In genomic region chr4:149710510-149710909, GRCm38 (mm10) we compare ENCODE assay signal across 9 mouse cellular contexts. TPM values are rescaled to one million over a fixed set of nuclear protein-coding genes. Genes with fewer than 3 reads are reported as not detected.
DNase-seq lines count a peak whose midpoint lies in the region; ATAC-seq and TF ChIP-seq lines count a peak whose summit lies in the region.
"Had no signal": no experiment of that assay in that cellular context is flagged by ENCODE, and none has a peak within 500 bp of the region (broad histone marks: within the 10 kb centered on the region; RNA-seq: fewer than 3 reads in every experiment).

No protein-coding gene starts in this region.

- WGBS in hindbrain, embryonic 12.5 days: 16% methylated on average over 5 of the region's 5 CpGs
- WGBS in midbrain, embryonic 12.5 days: 24% methylated on average over 5 of the region's 5 CpGs
- 17% methylated on average over 5 of the region's 5 CpGs for WGBS in stomach, postnatal 0 days

- peaks cover 10% of the 10 kb centered on the region for H3K36me3 ChIP-seq in hindbrain, embryonic 12.5 days
- H3K36me3 ChIP-seq in midbrain, embryonic 12.5 days: peaks cover 10% of the 10 kb centered on the region
- H3K36me3 ChIP-seq in stomach, postnatal 0 days (ENCODE audit: control insufficient read depth, insufficient read depth, low read length): 0 out of 2 replicates have a peak, but pooled peaks cover 3% of the 10 kb centered on the region

- no peak for TF ChIP-seq POLR2A in embryonic fibroblast, embryonic 13.5 days (IDR thresholded peaks at IDR 0.05; ENCODE audit: low read depth, low read length)

- peak; percentile 32; the same call in 1 of the 2 replicates for ATAC-seq in hindbrain, embryonic 12.5 days (ENCODE audit: low FRiP score)
- peak; percentile 19; the same call in 1 of the 2 replicates for ATAC-seq in midbrain, embryonic 12.5 days (ENCODE audit: low FRiP score, low read depth)
- ATAC-seq in stomach, postnatal 0 days (ENCODE audit: low FRiP score, low TSS enrichment): peak; percentile 83

- H3K4me2 ChIP-seq in hindbrain, embryonic 12.5 days (replicated peaks): no peak overlapping the region
- no peak overlapping the region for H3K4me2 ChIP-seq in midbrain, embryonic 12.5 days (replicated peaks)
- no peak overlapping the region for H3K4me2 ChIP-seq in stomach, postnatal 0 days (replicated peaks; ENCODE audit: low read depth)

- no peak for TF ChIP-seq EP300 in stomach, postnatal 0 days (optimal IDR thresholded peaks at IDR 0.05)

- DNase-seq in left cerebral cortex, adult 2 months (ENCODE audit: extremely low spot score in 1 of 2, low spot score in 2 of 2): no peak
- no peak for DNase-seq in left cerebral cortex, adult 8-10 months (ENCODE audit: low spot score in 2 of 2)
- DNase-seq in T-cell, adult 2 months (ENCODE audit: low spot score): peak; percentile 89
- DNase-seq in left cerebral cortex, postnatal 14 days (ENCODE audit: low spot score in 2 of 2): peak; percentile 68 to 79
- peak; percentile 49 for DNase-seq in stomach, postnatal 0 days (ENCODE audit: low spot score)

- no peak overlapping the region for H3K9ac ChIP-seq in hindbrain, embryonic 12.5 days
- H3K9ac ChIP-seq in midbrain, embryonic 12.5 days (replicated peaks): no peak overlapping the region
- H3K9ac ChIP-seq in stomach, postnatal 0 days (ENCODE audit: low read length): no peak overlapping the region

- peak; percentile 74 for TF ChIP-seq CTCF in left cerebral cortex, adult 2 months (IDR thresholded peaks at IDR 0.05)
- peak; percentile 60; the same call in 1 of the 2 replicates for TF ChIP-seq CTCF in embryonic fibroblast, embryonic 13.5 days (IDR thresholded peaks at IDR 0.05; ENCODE audit: borderline replicate concordance, insufficient read depth, low read length)
- peak; percentile 88 for TF ChIP-seq CTCF in stomach, postnatal 0 days (IDR thresholded peaks at IDR 0.05; ENCODE audit: low read depth)

- H3K4me1 ChIP-seq in embryonic fibroblast, embryonic 13.5 days (ENCODE audit: control insufficient read depth, insufficient read depth, low read length): no peaks in the 10 kb centered on the region
- peaks cover 7% of the 10 kb centered on the region for H3K4me1 ChIP-seq in hindbrain, embryonic 12.5 days
- H3K4me1 ChIP-seq in midbrain, embryonic 12.5 days: peaks cover 7% of the 10 kb centered on the region; the same call in 1 of the 2 replicates
- H3K4me1 ChIP-seq in stomach, postnatal 0 days (replicated peaks; ENCODE audit: control insufficient read depth, insufficient read depth): no peaks in the 10 kb centered on the region

- intact Hi-C loops in left cerebral cortex, adult 2 months (cut with DNase I): loop anchor here (1.0 to 10.0 kb wide), 3 partner anchors 60 to 566 kb away; no protein-coding TSS in a partner anchor
- intact Hi-C loops in left cerebral cortex, postnatal 14 days (cut with DNase I): loop anchor here (5.0 kb wide), 1 partner anchor 58 kb away; no protein-coding TSS in a partner anchor

- H3K27ac ChIP-seq in left cerebral cortex, adult 2 months: no peak overlapping the region
- H3K27ac ChIP-seq in embryonic fibroblast, embryonic 13.5 days (ENCODE audit: insufficient read depth, low read length): no peak overlapping the region
- H3K27ac ChIP-seq in hindbrain, embryonic 12.5 days: no peak overlapping the region
- H3K27ac ChIP-seq in midbrain, embryonic 12.5 days (replicated peaks): no peak overlapping the region
- no peak overlapping the region for H3K27ac ChIP-seq in stomach, postnatal 0 days (replicated peaks)

- H3K27me3 ChIP-seq in hindbrain, embryonic 12.5 days: no peaks in the 10 kb centered on the region
- H3K27me3 ChIP-seq in midbrain, embryonic 12.5 days: no peaks in the 10 kb centered on the region
- no peaks in the 10 kb centered on the region for H3K27me3 ChIP-seq in stomach, postnatal 0 days (ENCODE audit: control insufficient read depth, insufficient read depth, low read length)

- no peaks in the 10 kb centered on the region for H3K9me3 ChIP-seq in hindbrain, embryonic 12.5 days (replicated peaks)
- H3K9me3 ChIP-seq in midbrain, embryonic 12.5 days: no peaks in the 10 kb centered on the region
- H3K9me3 ChIP-seq in stomach, postnatal 0 days (ENCODE audit: control insufficient read depth, low read length): no peaks in the 10 kb centered on the region

- H3K4me3 ChIP-seq in left cerebral cortex, adult 2 months: no peak overlapping the region
- H3K4me3 ChIP-seq in embryonic fibroblast, embryonic 13.5 days (ENCODE audit: insufficient read depth, low read length): no peak overlapping the region
- H3K4me3 ChIP-seq in hindbrain, embryonic 12.5 days: no peak overlapping the region
- no peak overlapping the region for H3K4me3 ChIP-seq in midbrain, embryonic 12.5 days
- H3K4me3 ChIP-seq in stomach, postnatal 0 days (ENCODE audit: low read depth, low read length): no peak overlapping the region
- H3K4me3 ChIP-seq: erythroblast, embryonic 14.5 days had no signal

RNA-seq across cellular contexts. Expression of gene Pik3cd, which starts 8.1 kb away (rescaled TPM):
- total RNA-seq in left cerebral cortex, adult 2 months (2021): 10 to 100 TPM; 24.6 to 25.4 TPM
- total RNA-seq in left cerebral cortex, adult 8-10 months (2022): 10 to 100 TPM; 21.6 to 25.5 (median 23.3) TPM
- 3.6 and 4.3 TPM in 2 replicates for polyA plus RNA-seq in embryonic fibroblast, embryonic 13.5 days (2011; ENCODE audit: insufficient read length, low read depth, missing spikeins)
- polyA plus RNA-seq in hindbrain, embryonic 12.5 days (2016; fragmentation: Nextera tagmentation; extraction: Ambion mirVana): 16.9 and 19.6 TPM in 2 replicates
- total RNA-seq in left cerebral cortex, postnatal 14 days (2021): 10 to 100 TPM; 21.2 to 25.0 TPM
- 13.2 and 14.0 TPM in 2 replicates for polyA plus RNA-seq in midbrain, embryonic 12.5 days (2016; fragmentation: Nextera tagmentation; extraction: Ambion mirVana)
- 1.9 and 2.0 TPM in 2 replicates for polyA plus RNA-seq in stomach, postnatal 0 days (2015; fragmentation: Nextera tagmentation; extraction: Ambion mirVana)

RNA-seq across cellular contexts. Expression of gene Tmem201, which starts 27.3 kb away (rescaled TPM):
- 10 to 100 TPM; 63.3 to 67.9 TPM for total RNA-seq in left cerebral cortex, adult 2 months (2021)
- 10 to 100 TPM; 65.4 to 71.4 (median 69.0) TPM for total RNA-seq in left cerebral cortex, adult 8-10 months (2022)
- polyA plus RNA-seq in embryonic fibroblast, embryonic 13.5 days (2011; ENCODE audit: insufficient read length, low read depth, missing spikeins): 14.6 and 19.6 TPM in 2 replicates
- polyA plus RNA-seq in hindbrain, embryonic 12.5 days (2016; fragmentation: Nextera tagmentation; extraction: Ambion mirVana): 39.6 and 39.7 TPM in 2 replicates
- total RNA-seq in left cerebral cortex, postnatal 14 days (2021): 10 to 100 TPM; 63.9 to 66.8 TPM
- 38.2 and 39.3 TPM in 2 replicates for polyA plus RNA-seq in midbrain, embryonic 12.5 days (2016; fragmentation: Nextera tagmentation; extraction: Ambion mirVana)
- 7.5 and 8.6 TPM in 2 replicates for polyA plus RNA-seq in stomach, postnatal 0 days (2015; fragmentation: Nextera tagmentation; extraction: Ambion mirVana)

Comparison
In these comparisons a context has a peak if more than half of its experiments do, and no peak if none do; other contexts are left out.
1. DNase-seq: peak in T-cell, adult 2 months (single experiment), left cerebral cortex, postnatal 14 days (2 of 2) and stomach, postnatal 0 days (single experiment); none in left cerebral cortex, adult 2 months (0 of 2) and left cerebral cortex, adult 8-10 months (0 of 2).
2. ATAC-seq: peak in every context shown above with its lines; median percentile 83 in stomach, postnatal 0 days; 32 in hindbrain, embryonic 12.5 days; 19 in midbrain, embryonic 12.5 days.
3. Peak in every context shown above with its lines, with median percentiles within 50 percentile points of each other: CTCF ChIP-seq.